8 mouse cellular contexts compared by ENCODE assay signal in the genomic region with DNA sequence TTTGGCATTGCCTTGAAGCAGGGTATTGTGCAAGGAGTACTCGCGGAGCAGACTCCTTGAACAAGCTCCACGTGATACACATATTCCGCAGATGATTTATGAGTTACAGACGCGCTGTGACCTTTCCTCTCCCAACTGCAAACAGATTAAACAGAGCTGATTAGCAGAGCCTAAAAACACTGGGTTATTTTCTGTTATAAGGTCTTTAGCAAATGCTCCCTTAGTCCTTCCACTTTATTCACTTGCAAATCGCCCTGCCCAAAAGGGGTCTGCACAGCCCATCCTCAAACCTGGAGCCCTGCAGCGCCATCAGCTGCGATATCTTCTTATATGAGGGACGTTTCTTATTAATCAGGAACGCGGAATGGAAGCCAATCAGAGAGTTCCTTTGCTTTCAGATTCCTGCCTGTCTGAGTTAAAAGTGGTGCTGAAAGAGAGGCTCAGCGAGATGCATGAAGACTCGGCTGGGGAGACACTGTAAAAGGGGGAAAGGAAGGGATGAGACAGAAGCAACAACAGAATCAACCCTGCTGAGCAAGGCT. TPM values are rescaled to one million over a fixed set of nuclear protein-coding genes. Genes with fewer than 3 reads are reported as not detected.
A peak's percentile ranks its signal among the peaks of the same experiment; 100 is the strongest.
DNase-seq lines count a peak whose midpoint lies in the region; ATAC-seq lines count a peak whose summit lies in the region.

Gene Cdh9 (plus strand): TSS at position 287 of the 542 bp plus-strand sequence.

- 8% methylated on average over 14 of the region's 14 CpGs for WGBS in heart, embryonic 13.5 days
- 2% methylated on average over 14 of the region's 14 CpGs for WGBS in midbrain, embryonic 13.5 days

- H3K9me3 ChIP-seq in heart, embryonic 13.5 days: no peaks in the 10 kb centered on the region
- no peaks in the 10 kb centered on the region for H3K9me3 ChIP-seq in midbrain, embryonic 13.5 days

- H3K9ac ChIP-seq in heart, embryonic 13.5 days: peak within 1 kb of the TSS; percentile 69
- peak within 1 kb of the TSS; percentile 61 for H3K9ac ChIP-seq in midbrain, embryonic 13.5 days (replicated peaks)

- no peak for DNase-seq in heart, adult 9 months (ENCODE audit: low spot score in 2 of 2)
- DNase-seq in adrenal gland, postnatal 25 days: peak; percentile 18
- DNase-seq in frontal cortex, adult 2 months (ENCODE audit: extremely low spot score in 1 of 2, low spot score in 1 of 2): peak; percentile 19 to 59
- DNase-seq in layer of hippocampus, postnatal 14 days (ENCODE audit: low spot score in 2 of 2): peak; percentile 35 to 55
- no peak for DNase-seq in spleen, adult 12 weeks (ENCODE audit: low spot score)
- DNase-seq in urinary bladder, adult 2 months (ENCODE audit: low spot score): no peak

- peak within 1 kb of the TSS; percentile 75 for H3K4me2 ChIP-seq in heart, embryonic 13.5 days
- peak within 1 kb of the TSS; percentile 58 for H3K4me2 ChIP-seq in midbrain, embryonic 13.5 days (replicated peaks)

- H3K4me3 ChIP-seq in heart, embryonic 13.5 days: peak within 1 kb of the TSS; percentile 47
- H3K4me3 ChIP-seq in midbrain, embryonic 13.5 days (replicated peaks): peak within 1 kb of the TSS; percentile 40

- H3K27ac ChIP-seq in heart, embryonic 13.5 days (replicated peaks): no peak within 1 kb of the TSS
- peak within 1 kb of the TSS; percentile 30; the same call in 1 of the 2 replicates for H3K27ac ChIP-seq in midbrain, embryonic 13.5 days

- no peak for ATAC-seq in heart, embryonic 13.5 days (ENCODE audit: extremely low read depth, insufficient number of reproducible peaks, low FRiP score, low TSS enrichment)
- peak; percentile 77 for ATAC-seq in midbrain, embryonic 13.5 days

- no peaks in the 10 kb centered on the region for H3K27me3 ChIP-seq in heart, embryonic 13.5 days (replicated peaks)
- H3K27me3 ChIP-seq in midbrain, embryonic 13.5 days: no peaks in the 10 kb centered on the region

- peaks cover 7% of the 10 kb centered on the region for H3K4me1 ChIP-seq in heart, embryonic 13.5 days
- H3K4me1 ChIP-seq in midbrain, embryonic 13.5 days (replicated peaks): no peaks in the 10 kb centered on the region

- H3K36me3 ChIP-seq in heart, embryonic 13.5 days: no peaks in the 10 kb centered on the region
- no peaks in the 10 kb centered on the region for H3K36me3 ChIP-seq in midbrain, embryonic 13.5 days

RNA-seq across cellular contexts. Expression of gene Cdh9, which starts in this region (rescaled TPM):
- 0.11 TPM in 1 of 2 replicates, not detected in the other for polyA plus RNA-seq in heart, embryonic 13.5 days (2015; fragmentation: Nextera tagmentation; extraction: Ambion mirVana)
- total RNA-seq in adrenal gland, postnatal 25 days (2021): 3.4 and 5.4 TPM in 2 replicates
- polyA plus RNA-seq in frontal cortex, adult 2 months (2012; rRNA removed): 8.6 and 13.5 TPM in 2 replicates
- total RNA-seq in layer of hippocampus, postnatal 14 days (2021): 10 to 100 TPM; 32.2 to 37.9 TPM
- 1.8 and 2.3 TPM in 2 replicates for polyA plus RNA-seq in midbrain, embryonic 13.5 days (2015; fragmentation: Nextera tagmentation; extraction: Ambion mirVana)
- 0.21 TPM in 2 replicates for polyA plus RNA-seq in urinary bladder, adult 2 months (2012; rRNA removed)

Comparison
In these comparisons a context has a peak if more than half of its experiments do, and no peak if none do; other contexts are left out.
1. DNase-seq: peak in adrenal gland, postnatal 25 days (single experiment), frontal cortex, adult 2 months (2 of 2) and layer of hippocampus, postnatal 14 days (2 of 2); none in heart, adult 9 months (0 of 2), spleen, adult 12 weeks (single experiment) and urinary bladder, adult 2 months (single experiment).